Mouse (Mus musculus): ENCODE results near the gene Nusap1.
A peak's percentile ranks its signal among the peaks of the same experiment; 100 is the strongest.
"Not testable (repeated sequence)": the region's sequence is repeated elsewhere in the genome, so short reads cannot be mapped to it uniquely, and the experiment has no call there.

The Nusap1 gene

DNA sequence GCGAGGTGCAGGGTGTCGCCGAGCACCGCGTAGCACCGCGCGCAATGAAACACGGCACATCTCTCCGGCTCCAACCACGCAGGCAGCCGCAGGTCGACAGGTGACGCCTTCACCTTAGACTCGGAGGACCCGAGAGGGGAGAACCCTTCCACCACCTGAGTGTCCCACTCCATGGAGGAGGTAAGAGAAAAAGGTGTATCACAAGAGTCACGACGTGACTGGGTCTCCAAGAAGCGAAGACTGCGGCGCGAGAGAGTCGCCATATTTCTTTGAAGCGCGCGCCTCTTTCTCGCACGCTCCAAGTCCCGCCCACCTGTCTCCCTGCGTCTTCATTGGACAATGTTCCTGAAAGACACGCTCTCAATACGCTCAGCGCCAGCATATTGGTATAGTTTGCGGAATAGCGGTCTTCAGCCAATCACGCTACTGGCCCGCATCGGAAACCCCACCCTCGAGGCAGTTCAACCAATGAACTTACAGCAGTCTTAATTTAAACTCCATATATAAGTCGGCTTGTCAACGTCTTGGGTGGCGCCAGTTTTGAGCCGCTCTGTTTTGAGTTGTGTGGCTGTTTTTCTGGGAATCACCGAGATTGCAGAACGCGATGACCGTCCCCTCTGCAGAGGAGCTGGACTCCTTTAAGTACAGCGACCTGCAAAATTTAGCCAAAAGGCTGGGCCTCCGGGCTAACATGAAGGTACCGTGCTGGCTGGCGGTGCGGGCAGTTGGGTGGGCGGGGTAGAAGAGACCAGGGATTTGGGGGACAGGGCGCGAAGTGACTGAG, at the start of gene Nusap1, which contains the start of gene Oip5:
Gene Nusap1 (plus strand): TSS at position 100 of the 784 bp plus-strand sequence.
Gene Oip5 (minus strand): TSS at position 271 of the 784 bp plus-strand sequence.
- DNase-seq (ENCODE audit: extremely low read depth, insufficient read length, low spot score) = peak; percentile 91

DNA sequence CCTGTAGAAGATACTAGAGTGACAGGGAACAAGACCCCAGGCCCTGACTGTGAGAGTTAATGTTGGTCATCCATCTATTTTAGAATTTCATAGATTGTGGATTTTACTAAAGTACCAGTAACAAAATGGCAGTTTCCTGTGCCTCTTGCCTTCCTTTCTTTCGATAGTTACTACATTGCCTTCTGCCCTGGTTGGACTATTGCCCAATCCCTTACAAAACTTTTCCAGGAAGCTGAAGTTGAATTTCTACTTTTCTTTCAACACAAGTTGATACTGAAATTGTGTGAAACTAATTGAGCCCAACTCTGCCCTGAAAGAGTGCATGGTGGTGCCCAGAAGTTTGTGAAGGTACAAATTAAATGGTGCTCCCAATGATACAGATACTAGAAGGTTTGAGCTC, 45.6 kb upstream of the Nusap1 start:
- no peak for DNase-seq (ENCODE audit: extremely low read depth, insufficient read length, low spot score)

DNA sequence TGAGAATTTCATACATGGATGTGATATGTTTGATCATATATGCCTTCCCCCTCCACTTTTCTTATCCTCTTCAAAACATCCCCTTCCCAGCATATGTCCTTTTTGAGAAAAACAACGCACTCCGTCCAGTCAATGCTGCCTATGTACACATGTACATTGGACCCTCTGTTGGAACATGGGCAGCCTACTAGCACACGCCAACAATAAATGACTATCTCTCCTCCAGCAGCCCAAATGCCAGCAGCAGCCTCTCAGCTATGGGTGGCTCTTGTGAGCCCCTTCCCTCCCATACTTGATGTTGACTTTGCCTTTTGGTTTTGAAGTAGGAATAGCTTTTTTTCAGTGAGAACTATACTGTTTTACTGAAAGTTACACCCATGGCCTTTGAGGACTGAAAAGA, 36.5 kb upstream of the Nusap1 start:
- DNase-seq (ENCODE audit: extremely low read depth, insufficient read length, low spot score) = no peak

DNA sequence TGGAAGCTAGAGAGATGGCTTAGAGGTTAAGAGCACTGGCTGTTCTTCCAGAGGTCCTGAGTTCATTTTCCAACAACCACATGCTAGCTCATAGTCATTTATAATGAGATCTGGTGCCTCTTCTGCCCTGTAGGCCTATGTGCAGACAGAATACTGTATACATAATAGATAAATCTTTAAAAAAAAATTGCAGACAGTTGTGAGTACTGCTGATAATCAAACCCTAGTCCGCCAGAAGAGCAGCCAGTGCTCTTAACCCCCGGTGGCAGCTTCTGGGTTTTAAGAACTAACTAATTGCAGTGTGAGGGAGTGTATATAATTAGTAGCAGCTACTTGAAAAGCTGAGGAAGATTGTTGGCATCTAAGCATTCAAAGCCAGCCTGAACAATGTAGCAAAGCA, 34.7 kb upstream of the Nusap1 start:
- DNase-seq (ENCODE audit: extremely low read depth, insufficient read length, low spot score) = no peak

DNA sequence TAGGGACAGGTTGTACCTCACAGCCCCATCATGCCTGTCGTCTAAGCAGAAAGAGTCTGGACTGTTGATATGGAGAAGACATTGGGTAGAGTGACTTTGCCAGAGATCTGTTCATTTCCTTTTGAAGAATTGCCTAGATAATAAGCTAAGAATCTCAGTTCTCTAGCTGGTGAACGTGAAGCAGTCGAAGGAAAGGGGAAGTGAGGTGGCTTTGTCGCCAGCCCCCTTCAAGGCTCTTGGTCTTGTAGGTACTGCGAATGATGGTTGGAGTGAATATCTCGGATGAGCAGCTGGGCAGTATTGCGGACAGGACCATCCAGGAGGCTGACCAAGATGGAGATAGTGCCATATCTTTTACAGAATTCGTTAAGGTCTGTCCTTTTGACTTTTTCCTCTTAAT, 33.8 kb upstream of the Nusap1 start:
- DNase-seq (ENCODE audit: extremely low read depth, insufficient read length, low spot score) = no peak

DNA sequence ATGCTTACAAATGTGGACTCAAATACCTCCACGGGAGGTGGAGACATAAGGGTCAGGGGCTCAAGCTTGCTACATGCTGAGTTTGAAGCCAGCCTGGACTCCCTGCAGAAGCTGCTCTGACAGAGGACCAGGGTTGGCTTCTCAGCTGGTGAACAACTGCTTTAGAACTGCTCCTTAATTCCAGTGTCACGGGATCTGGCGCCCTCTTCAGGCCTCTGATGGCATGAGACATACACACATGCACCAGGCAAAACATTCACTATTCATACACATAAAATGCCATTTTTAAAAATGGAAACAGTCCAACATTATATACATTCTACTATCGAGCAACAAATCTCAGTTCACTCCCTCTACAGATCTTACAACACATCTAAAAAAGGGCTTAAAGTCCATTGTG, 30.7 kb upstream of the Nusap1 start:
- no peak for DNase-seq (ENCODE audit: extremely low read depth, insufficient read length, low spot score)

DNA sequence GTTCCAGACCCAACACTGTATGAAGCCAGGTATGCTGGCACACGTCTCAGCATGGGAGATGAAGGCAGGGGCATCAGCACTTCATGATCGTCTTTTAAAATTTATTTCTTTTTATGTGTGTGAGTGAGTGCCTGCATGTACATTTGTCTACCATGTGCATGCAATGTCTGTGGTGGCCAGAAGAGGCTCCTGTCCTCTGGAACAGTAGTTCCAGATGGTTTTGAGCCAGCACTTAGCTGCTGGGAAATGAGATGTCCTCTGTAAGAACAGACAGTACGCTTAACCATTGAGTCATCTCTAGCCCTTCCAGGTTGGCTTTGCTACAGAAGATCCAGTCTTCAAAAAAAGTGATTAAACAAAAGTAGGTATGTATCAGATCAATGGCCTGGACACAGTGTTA, 26.9 kb upstream of the Nusap1 start:
- DNase-seq (ENCODE audit: extremely low read depth, insufficient read length, low spot score) = peak; percentile 42

DNA sequence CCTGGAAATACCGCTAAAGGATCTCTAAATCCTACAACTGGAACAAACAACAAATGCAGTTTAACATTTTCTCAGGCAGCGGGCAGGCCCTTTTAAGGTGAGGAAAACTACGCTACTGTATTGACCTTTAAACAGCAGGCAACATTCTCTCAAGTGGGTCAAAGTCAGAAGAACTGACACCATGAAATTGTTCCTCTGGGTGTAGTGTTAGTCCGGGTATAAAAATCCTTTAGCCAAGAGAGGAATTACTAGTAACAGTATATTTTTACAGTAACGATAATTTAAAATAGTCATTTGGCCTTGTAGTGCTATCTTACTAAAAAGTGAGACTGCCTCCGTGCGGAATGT, 24.4 kb upstream of the Nusap1 start:
- DNase-seq (ENCODE audit: extremely low read depth, insufficient read length, low spot score) = no peak

DNA sequence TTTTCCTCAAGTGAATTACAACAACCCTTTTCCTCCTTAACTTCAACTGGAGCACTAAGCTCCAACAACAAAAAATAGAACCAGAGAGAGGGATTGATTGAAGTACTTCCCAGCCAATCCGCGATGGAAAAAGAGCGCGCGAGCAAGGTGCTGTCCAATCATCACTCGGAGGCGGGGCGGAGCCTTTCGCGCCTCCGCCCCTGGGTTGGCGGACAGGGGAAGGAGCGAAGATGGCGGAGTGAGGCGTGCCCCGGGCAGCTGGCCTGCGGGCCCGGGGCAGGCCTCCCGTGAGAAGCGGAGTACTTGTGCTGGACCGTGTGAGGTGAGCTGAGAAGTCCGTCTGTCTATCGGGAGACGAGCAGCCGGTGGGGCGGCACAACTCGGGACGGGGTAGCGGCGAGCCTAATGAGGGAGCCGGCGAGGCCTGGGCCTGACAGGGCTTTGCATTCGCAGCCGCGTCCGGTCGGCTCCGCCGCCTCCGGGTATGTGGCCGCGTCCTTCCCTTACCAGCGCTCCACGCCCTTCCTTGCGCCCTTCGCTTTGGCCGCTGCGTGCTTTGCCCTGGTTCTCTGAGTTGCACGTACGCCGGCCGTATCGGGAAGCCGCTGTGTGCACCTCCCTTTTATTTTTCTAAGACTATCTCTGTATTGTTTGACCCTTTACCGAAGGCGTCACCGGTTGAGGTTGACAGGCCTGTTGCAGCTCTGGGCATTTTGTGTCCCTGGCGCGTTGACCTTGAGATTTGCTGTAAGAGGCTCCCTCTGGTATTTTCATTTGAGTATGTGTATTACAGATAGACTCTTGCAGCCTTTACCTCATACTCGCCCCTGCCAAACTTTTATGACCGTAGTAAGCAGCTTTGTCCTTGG, 23.8 kb upstream of the Nusap1 start:
- peak; percentile 97 for DNase-seq (ENCODE audit: extremely low read depth, insufficient read length, low spot score)

DNA sequence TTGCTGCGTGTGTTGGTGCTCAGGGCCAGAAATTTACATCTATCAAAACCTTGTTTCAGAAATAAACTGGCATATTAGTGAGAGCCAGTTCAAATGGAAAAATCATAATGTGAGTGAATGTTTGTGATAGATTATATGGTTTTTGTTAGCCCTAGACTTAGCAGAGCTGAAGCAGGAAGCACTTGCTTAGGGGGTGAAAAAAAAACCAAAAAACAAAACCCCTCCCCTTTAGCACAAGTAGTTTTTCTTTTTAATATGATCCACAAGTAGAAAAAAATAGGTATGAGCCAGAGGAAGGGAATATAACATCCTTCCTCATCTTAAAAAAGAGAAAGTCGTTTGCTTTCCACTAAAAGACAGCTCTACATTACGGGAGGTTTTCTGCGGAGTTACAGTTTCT, 22.8 kb upstream of the Nusap1 start:
- no peak for DNase-seq (ENCODE audit: extremely low read depth, insufficient read length, low spot score)

DNA sequence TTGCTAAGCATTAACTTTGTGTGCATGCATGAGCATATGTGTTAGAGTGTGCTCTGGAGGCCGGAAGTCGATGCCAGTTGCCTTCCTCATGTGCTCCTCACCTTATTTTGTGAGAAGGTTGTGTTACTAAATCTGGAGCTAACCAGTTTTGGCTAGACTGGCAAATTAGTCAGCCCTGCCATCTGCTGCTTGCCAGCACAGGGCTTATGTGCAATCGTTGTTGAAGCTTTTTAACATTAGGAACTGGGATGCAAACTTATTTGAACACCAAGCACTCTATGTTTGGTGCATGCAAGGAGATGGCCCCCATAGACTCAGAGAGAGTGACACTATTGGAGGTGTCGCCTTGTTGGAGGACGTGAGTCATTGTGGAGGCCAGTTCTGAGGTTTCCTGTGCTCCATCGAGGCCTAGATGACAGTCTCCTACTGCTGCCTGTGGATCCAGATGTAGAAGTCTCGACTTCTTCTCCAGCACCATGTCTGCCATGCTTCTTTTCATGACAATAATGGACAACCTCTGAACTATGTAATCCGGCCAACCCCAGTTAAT, 21.2 kb upstream of the Nusap1 start:
- DNase-seq (ENCODE audit: extremely low read depth, insufficient read length, low spot score) = no peak

DNA sequence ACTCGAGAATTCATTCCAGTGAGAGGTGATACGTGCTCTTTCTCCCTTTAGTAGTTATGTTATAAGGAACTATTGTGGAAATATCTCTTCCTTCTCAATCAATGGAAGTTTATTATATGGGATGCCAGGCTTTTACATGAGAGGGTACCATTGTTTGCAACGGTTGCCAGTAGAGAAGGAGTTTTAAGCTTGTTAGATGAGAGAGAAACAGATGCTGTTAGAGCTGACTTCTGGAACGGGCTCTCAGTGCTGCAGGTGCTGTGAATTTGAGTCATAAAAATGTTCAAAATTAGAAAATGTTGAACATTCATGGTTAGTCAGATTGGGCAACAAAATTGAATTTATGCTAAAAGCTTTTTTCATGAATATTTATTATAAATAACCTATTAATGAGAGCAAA, 17.1 kb upstream of the Nusap1 start:
- no peak for DNase-seq (ENCODE audit: extremely low read depth, insufficient read length, low spot score)

DNA sequence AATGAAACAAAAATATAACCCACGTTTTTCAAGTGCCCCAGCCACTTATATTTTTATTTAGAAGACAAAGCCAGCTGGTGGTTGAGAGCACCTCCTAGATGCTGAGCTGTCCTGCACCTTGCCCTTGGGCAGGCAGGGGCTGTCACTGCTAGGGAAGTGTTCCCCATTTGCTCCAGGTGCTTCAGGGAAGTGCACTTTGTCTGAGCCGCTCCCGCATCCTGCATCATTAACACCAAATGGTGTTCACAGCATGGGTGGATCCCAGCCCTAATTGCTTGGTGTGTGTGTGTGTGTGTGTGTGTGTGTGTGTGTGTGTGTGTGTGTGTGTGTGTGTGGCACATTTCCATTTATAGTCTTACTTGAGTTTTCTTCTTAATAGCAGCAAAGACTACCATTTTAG, 16.5 kb upstream of the Nusap1 start:
- not testable (repeated sequence) for DNase-seq (ENCODE audit: extremely low read depth, insufficient read length, low spot score)

DNA sequence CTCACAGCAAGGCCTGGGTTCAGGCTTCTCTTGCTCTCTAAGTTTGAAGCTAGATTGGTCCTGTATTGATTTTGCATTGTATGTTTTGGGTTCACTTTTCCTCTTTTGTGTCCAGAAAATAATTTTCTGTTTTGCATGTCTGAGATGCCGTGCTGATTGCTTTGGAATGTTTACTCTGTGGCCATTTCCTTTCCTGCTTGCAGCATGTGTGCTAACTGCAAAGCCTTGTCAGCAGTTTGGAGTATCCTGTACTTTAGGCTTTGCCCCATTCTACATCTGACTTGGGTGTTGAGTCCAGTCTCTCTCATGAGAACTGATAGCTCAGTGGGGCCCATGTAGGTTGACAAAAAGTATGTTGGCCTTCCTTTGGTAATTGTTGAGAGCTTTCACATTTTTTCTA, 15.6 kb upstream of the Nusap1 start:
- DNase-seq (ENCODE audit: extremely low read depth, insufficient read length, low spot score) = no peak

DNA sequence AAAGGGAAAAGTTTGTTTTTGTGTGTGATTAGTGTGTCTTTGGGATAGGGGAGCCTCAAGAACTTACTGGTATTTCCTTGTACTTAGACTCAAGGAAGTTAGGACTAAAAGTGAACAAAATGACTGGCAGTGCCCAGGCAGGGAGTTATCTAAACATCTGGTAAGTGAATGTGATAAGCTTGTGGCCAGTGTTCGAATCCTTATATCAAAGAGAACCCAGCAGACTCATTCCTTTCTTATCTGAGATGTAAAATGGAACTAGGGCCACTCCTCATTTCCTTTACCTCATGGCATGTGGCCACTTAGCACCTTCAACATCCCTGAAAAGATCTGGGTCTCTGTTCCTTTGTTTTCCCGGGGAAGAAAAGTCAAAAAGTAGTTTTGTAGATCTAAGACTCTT, 14.2 kb upstream of the Nusap1 start:
- no peak for DNase-seq (ENCODE audit: extremely low read depth, insufficient read length, low spot score)

DNA sequence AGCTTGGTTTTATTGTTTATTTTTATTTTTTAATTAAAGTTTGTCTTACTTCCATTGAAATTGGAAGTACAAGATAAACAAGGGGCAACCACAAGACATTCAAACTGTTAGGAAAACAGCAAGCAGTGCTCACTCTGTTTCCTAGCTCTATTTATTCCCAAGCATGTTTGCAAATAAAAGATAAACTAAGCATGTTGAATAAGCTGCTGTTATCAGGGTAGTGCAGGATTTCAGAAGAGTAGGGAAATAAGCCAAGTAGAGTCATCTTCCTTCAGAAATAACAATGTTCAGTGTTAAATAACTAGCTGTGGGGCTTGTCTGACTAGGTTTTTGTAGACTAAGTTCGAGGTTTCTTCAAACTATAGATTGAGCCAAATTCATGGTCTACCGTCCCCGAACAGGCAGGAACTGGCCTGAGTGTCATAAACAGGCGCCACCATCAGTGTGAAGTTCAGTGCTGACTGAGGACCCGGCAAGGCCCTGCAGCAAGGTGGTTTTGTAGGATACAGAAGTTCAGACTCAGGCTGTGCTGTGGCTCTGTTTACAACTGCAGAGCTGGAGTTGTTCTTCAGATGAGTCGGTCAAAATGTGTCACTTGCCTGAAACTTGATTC, 12.6 kb upstream of the Nusap1 start:
- DNase-seq (ENCODE audit: extremely low read depth, insufficient read length, low spot score) = no peak

DNA sequence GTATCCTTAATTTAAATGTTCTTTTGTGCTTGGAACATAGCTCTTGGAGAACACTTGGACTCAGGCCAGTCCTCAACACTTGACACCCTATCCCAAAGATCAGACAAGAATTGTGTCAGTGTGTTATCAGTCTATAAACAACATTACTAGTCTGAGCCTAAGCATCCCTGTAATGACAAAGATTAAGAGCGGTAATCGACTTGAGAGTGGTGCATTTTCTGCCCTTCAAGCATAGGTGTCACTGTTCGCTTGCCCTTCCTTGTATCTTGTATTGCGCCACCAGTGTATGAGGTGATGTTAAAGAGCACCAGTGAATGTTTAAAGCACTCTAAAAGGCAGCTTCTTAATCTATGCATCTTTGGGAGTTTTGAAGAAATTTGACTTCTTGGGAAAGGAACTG, 11.1 kb upstream of the Nusap1 start:
- DNase-seq (ENCODE audit: extremely low read depth, insufficient read length, low spot score) = no peak

DNA sequence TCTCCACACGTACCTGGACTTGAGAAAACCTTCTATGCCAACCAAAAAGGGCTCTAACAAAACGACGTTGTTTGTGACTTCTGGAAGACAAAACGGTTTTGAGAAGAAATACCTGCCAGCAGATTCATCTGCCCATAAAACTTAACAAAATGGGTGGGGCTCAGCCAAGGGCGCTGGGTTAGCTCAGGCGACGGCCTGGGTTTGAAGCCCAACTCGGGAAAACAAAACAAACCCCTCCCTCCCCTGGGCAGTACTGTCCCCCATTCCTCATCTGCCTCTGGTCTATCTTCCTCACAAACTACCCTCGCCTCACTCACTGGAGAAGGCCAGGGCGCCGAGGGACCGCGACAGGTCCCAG, 278 bp upstream of the Nusap1 start:
- no peak for DNase-seq (ENCODE audit: extremely low read depth, insufficient read length, low spot score)

DNA sequence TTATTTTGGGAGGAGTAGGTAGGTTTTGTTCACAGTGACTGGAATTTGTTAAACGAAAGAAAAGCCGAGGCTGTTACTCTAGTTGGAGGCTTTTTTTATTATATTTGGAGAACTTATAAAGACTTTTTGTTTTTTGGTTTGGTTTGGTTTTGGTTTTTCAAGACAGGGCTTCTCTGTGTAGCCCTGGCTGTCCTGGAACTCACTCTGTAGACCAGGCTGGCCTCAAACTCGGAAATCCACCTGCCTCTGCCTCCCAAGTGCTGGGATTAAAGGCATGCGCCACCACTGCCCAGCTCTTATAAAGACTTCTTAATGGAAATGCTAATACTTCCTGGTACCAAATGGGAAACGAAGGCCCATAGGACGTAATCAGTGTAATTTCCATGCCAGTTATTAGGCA, 904 bp downstream of the Nusap1 start:
- not testable (repeated sequence) for DNase-seq (ENCODE audit: extremely low read depth, insufficient read length, low spot score)

DNA sequence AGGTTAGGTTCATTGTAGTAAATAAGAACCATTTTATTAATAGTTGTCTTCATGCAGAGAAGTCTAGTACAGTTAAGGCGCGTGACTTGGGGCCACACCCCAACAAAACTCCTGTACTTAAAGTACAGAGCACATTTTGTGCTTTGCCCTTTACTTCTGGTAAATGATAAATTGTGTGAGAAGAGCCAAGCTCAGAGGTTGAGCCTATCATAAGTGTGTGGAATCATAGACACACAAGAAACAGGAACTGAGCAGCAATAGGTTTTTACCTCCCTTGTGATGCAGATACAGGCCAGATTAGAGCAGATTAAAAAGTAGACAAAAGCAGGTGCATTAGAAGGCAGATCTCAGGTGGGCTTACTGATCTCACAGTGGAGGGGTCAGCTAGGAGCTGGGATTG, 3.2 kb downstream of the Nusap1 start:
- DNase-seq (ENCODE audit: extremely low read depth, insufficient read length, low spot score) = no peak

DNA sequence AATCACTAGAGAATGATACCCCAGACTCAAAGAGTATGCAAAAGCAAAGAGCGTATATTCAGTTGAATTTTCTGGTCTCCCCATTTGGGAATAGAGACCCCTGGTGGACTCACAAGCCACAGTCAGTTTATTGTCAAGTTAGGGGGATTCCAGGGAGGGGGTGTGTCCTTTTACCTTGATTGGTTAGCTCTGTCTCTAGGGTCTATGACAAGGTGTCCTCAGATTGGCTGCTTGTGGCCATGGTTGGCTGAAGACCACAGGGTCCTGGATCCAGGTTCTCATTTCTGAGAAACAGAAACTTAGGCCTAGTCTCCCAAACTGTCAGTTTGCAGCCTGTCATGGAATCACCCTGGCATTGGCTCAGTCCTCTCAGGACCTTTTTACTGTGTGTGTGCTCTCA, 18.7 kb downstream of the Nusap1 start:
- no peak for DNase-seq (ENCODE audit: extremely low read depth, insufficient read length, low spot score)
